Mouse (Mus musculus): ENCODE measurements around the gene Gcnt2.

DNA sequence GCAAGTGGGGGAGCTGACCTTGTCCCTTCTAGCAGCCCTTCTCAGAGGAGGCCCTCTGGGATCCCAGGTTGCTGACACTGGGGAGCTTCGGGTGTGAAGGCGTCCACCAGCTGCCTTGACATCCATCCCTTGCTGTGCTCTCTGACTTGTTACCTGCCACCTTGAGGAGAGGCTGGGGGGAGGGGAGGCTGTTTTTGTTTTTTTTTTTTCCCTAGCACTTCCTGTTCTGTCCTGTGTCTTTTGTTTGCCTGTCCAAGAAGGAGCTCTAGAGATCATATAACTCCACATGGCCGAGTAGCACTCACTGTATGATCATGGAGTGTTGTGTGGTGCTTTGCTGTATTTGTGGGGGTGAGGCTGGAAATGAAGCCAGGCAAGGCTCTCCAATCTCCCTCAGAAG, 34.0 kb downstream of the Gcnt2 start:
- TF ChIP-seq GATA1 (IDR thresholded peaks at IDR 0.05; ENCODE audit: low read length) (no peak), TAL1 (IDR thresholded peaks at IDR 0.05; ENCODE audit: low read length) (no peak)

Data from erythroblast, embryonic 14.5 days (primary cell).